Mouse (Mus musculus): ENCODE measurements around the gene Trpc2.

DNA sequence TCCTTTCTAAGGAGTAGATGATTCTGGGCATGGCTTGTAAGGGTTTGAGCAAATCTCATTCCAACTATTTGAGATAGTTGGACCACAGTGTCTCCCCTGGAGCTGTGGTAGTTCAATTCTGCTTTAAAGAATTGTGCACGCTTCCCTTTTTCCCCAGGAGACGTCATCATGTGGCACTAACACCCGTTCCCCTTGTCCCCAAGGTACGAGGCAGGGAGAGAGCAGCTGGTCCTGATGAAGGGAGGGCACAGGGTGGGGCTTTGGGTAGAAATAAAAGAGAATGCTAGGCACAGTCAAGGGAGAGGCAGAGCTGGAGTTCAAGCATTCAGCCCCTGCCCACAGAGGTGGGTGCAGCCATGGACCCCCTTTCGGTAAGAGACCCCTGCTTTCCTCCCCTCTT lies at the start of gene Trpc2:
- no peak for TF ChIP-seq CTCF (IDR thresholded peaks at IDR 0.05; ENCODE audit: low read depth)
- no peak for TF ChIP-seq EP300 (IDR thresholded peaks at IDR 0.05; ENCODE audit: low read depth)

All from heart, postnatal 0 days (tissue).